Mouse (Mus musculus) limb, embryonic 12.5 days (tissue): Measurements from ENCODE around the gene Pebp1. TPM values are rescaled to one million over a fixed set of nuclear protein-coding genes. Genes with fewer than 3 reads are reported as not detected.
A peak's percentile ranks its signal among the peaks of the same experiment; 100 is the strongest.
"Not testable (repeated sequence)": the region's sequence is repeated elsewhere in the genome, so short reads cannot be mapped to it uniquely, and the experiment has no call there.

Source experiments
- ATAC-seq: fragments of 200-750 bp; cut with Nextera tagmentation; 2 replicates; pipeline ENCODE4 v1.8.0; 2017; ENCODE audit warnings: low read depth, moderate TSS enrichment; ENCODE audit not compliant: insufficient number of reproducible peaks, insufficient read depth, low FRiP score, low TSS enrichment
- H3K27ac ChIP-seq: fragments of 300-500 bp; sonication (generic); 2 replicates; pipeline ENCODE4 v1.5.1; 2016; ENCODE audit warnings: mild to moderate bottlenecking, moderate library complexity
- H3K27me3 ChIP-seq: fragments of 300-500 bp; sonication (generic); 2 replicates; pipeline ENCODE4 v1.6.1; 2016; ENCODE audit warnings: mild to moderate bottlenecking, moderate library complexity
- H3K36me3 ChIP-seq: fragments of 300-500 bp; sonication (generic); 2 replicates; pipeline ENCODE4 v1.6.1; 2016; ENCODE audit warnings: mild to moderate bottlenecking, moderate library complexity
- H3K4me1 ChIP-seq: fragments of 300-500 bp; sonication (generic); replicated peaks from 2 replicates; pipeline ENCODE4 v1.6.1; 2016
- H3K4me2 ChIP-seq: fragments of 300-500 bp; sonication (generic); 2 replicates; pipeline ENCODE4 v1.6.1; 2016; ENCODE audit warnings: mild to moderate bottlenecking, moderate library complexity
- H3K4me3 ChIP-seq: fragments of 300-500 bp; sonication (generic); replicated peaks from 2 replicates; pipeline ENCODE4 v1.5.1; 2016; ENCODE audit warnings: mild to moderate bottlenecking
- H3K9ac ChIP-seq: fragments of 300-500 bp; sonication (generic); replicated peaks from 2 replicates; pipeline ENCODE4 v1.6.1; 2016; ENCODE audit warnings: mild to moderate bottlenecking, moderate library complexity
- H3K9me3 ChIP-seq: fragments of 300-500 bp; sonication (generic); 2 replicates; pipeline ENCODE4 v1.6.1; 2016; ENCODE audit warnings: mild to moderate bottlenecking, moderate library complexity
- WGBS: fragments of 180-500 bp; shearing (Covaris S2); methylation state at CpG from one replicate; pipeline ENCODE4 v1.1.7; 2016; 5-methylcytosine and 5-hydroxymethylcytosine counted together
- polyA plus RNA-seq: library from polyadenylated mRNA; unstranded; fragments of >200 nt; fragmentation: Nextera tagmentation; extraction: Ambion mirVana; gene quantifications from 2 replicates; pipeline ENCODE4 v1.2.1, GENCODE M21; 2016

Pebp1 gene
- polyA plus RNA-seq, 1 experiment from 2014 or later = 770 TPM

DNA sequence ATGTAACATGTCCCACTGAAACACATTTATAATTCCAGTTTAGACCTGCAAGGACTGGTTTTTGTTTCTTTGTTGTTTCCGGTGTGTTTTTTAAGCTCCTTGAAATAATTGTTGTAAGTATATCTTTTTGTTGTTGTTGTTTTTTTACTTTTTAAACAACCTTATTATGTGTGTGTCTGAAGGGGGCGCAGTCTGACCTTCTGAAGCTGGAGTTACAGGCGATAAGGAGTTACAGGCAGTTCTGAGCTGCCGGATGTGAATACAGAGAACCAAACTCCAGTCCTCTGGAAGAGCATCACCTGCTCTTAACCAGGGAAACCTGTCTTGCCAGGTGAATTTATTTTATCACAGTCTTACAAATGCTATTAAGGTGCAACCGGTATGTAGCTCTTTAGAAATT is 18.3 kb upstream of the Pebp1 start:
- peaks cover 3% of the 10 kb centered on the region; the same call in 1 of the 2 replicates for H3K9me3 ChIP-seq
- no peak overlapping the region for H3K9ac ChIP-seq
- ATAC-seq = no peak
- H3K36me3 ChIP-seq = no peaks in the 10 kb centered on the region
- H3K27ac ChIP-seq = no peak overlapping the region
- H3K27me3 ChIP-seq = no peaks in the 10 kb centered on the region
- no peak overlapping the region for H3K4me2 ChIP-seq
- H3K4me1 ChIP-seq = no peaks in the 10 kb centered on the region
- WGBS = 92% methylated on average over 5 of the region's 5 CpGs
- no peak overlapping the region for H3K4me3 ChIP-seq

DNA sequence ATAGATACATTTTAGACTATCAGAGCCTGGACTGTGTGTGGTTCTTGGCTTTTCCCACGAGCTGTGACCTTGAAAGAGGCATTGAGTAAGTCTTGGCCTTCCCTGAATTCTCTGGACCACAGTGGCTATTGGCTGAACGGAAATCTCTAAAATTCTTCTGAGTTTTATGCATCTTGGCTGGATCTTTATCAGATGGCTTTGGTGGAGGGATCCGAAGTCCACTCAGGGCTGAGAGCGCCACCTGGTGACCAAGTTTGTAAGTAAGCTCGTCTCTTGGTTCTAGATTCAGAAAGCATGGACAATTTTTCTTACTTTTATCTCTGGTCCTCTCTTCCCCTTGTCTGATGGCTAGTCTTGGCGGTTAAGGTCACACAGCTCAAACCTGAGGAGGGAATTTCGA is 17.5 kb upstream of the Pebp1 start:
- no peak overlapping the region for H3K9ac ChIP-seq
- no peaks in the 10 kb centered on the region for H3K36me3 ChIP-seq
- H3K4me3 ChIP-seq = no peak overlapping the region
- no peak overlapping the region for H3K27ac ChIP-seq
- H3K27me3 ChIP-seq = no peaks in the 10 kb centered on the region
- ATAC-seq = no peak
- no peaks in the 10 kb centered on the region for H3K4me1 ChIP-seq
- peaks cover 3% of the 10 kb centered on the region; the same call in 1 of the 2 replicates for H3K9me3 ChIP-seq
- no peak overlapping the region for H3K4me2 ChIP-seq
- 79% methylated on average over 7 of the region's 7 CpGs for WGBS

DNA sequence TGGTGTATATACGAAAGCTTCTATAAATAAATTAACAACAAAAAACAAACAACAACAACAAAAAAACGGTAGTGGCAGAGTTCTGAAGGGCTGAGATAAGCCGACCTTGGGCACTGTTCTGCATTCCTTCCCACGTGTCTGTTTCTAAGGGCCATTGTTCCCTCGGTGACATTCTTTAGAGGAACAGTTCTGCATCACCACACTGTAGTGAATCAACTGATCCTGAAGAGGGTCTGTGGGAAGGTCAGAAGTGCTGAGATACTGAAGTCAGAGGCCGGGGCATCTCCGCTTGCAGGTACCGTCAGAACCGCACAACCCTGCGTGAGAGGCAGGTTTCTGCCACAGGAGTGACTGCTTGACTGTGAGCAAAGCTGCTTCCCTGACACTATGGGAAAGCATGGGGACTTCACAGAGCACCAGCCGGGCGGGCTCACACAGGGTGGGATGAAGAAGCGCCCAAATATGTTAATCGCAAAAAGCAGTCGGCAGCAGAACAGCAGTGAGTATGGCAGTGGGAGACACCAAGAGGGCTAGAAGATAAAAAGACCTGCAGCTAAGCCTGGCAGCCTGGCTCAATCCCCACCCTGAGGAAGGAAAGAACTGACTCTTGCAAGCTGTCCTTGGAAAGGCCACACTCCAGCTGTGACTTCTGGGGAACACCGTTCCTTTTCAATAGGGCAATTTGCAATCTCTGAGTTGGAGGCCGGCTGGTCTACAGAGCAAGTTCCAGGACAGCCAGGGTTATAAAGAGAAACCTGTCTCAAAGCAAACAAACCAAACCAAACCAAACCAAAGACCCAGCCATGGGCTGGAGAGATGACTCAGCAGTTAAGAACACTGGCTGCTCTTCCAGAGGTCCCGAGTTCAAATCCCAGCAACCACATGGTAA is 16.5 kb upstream of the Pebp1 start:
- 69% methylated on average over 18 of the region's 18 CpGs for WGBS
- no peak overlapping the region for H3K4me2 ChIP-seq

DNA sequence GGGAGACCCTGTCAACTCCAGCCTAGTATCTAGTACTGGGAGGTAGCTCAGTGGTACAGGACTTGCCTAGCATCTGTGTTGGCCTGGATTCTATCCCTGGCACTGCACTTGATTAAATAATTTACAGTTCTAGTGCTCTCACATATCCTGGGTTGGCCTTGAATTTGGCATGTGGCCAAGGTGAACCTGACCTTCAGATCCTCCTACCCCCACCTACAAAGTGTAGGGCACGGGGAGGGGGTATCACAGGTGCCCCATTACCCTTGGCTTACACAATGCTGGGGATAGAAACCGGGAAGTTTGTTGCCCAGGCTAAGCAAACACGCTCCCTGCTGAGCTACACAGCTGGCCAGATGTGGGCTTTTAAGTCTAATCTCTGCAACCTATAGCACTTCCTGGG is 15.5 kb upstream of the Pebp1 start:
- no peaks in the 10 kb centered on the region for H3K36me3 ChIP-seq
- no peaks in the 10 kb centered on the region for H3K4me1 ChIP-seq
- no peak overlapping the region for H3K4me2 ChIP-seq
- no peak overlapping the region for H3K9ac ChIP-seq
- H3K9me3 ChIP-seq = no peaks in the 10 kb centered on the region; the same call in 1 of the 2 replicates
- ATAC-seq = peak; percentile 15; the same call in 1 of the 2 replicates
- H3K27ac ChIP-seq = no peak overlapping the region
- no peaks in the 10 kb centered on the region for H3K27me3 ChIP-seq
- WGBS = 69% methylated on average over 3 of the region's 3 CpGs
- no peak overlapping the region for H3K4me3 ChIP-seq

More for the DNA sequence above, 16.5 kb upstream of the Pebp1 start:
- Histone ChIP-seq H3K27ac (no peak overlapping the region), H3K36me3 (no peaks in the 10 kb centered on the region), H3K4me3 (no peak overlapping the region), H3K27me3 (no peaks in the 10 kb centered on the region), H3K9me3 (peaks cover 3% of the 10 kb centered on the region; the same call in 1 of the 2 replicates), H3K4me1 (no peaks in the 10 kb centered on the region), H3K9ac (no peak overlapping the region)
- ATAC-seq = no peak

DNA sequence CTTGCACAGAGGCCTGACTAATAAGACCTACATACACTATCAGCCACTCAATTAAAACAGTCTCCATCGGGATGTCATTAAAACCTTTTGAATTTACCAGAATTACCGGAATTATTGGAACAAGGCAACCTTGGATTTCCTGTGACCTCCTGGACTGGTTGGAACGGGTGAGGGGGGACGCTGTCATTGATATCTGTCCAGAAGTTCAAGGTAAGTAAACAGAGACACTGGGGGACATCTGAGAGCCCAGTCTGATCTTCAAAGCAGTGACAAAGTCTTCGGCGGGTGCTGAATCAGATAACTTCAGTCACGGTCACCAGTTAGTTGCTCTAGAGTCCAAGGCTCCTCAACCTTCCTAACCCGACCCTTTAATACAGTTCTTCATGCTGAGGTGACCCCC is 7.6 kb upstream of the Pebp1 start:
- Histone ChIP-seq H3K9me3 (peaks cover 2% of the 10 kb centered on the region; the same call in 1 of the 2 replicates), H3K4me3 (no peak overlapping the region), H3K36me3 (no peaks in the 10 kb centered on the region), H3K4me1 (no peaks in the 10 kb centered on the region), H3K4me2 (no peak overlapping the region), H3K27me3 (no peaks in the 10 kb centered on the region), H3K27ac (no peak overlapping the region), H3K9ac (no peak overlapping the region)
- ATAC-seq = no peak
- WGBS = 94% methylated on average over 8 of the region's 8 CpGs

DNA sequence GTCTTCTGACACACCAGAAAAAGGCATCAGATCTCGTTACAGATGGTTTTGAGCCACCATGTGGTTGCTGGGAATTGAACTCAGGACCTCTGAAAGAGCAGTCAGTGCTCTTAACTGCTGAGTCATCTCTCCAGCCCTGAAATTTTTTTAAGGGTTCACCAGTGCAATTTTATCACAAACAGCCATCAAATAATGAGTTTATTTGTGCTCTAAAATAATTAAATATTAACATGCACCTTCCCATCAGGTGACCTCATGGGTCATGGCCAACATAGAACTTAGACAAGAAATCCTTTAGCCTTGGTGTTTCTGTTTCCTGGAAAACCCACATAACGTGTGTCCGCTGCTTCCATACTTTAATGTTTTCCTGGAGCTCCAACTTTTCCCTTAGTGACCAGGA is 6.4 kb upstream of the Pebp1 start:
- not testable (repeated sequence) for H3K4me2 ChIP-seq, H3K4me1 ChIP-seq, ATAC-seq, H3K9ac ChIP-seq, H3K9me3 ChIP-seq, H3K27me3 ChIP-seq, H3K4me3 ChIP-seq, H3K27ac ChIP-seq, H3K36me3 ChIP-seq
- WGBS = 86% methylated on average over 3 of the region's 3 CpGs

DNA sequence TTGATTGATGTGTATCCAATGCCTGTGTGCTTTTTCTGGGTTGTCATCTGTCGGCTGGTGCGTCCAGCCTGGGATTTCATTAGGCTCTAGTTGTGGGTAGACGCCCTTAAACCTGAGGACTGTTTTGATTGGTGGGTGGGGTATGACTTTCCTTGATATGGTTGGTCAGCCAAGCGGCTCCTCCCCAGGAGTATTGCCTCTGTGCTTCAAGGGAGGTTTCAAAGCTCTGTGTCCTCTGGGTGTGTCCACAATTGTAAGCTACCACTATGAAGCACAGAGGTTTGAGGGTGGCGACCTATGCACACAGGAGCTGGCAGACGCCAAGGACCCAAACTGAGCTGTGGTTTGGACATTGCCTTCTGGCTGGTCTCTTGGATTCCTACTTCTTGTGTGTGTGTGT is 5.1 kb upstream of the Pebp1 start:
- ATAC-seq = no peak
- WGBS = 76% methylated on average over 6 of the region's 6 CpGs
- Histone ChIP-seq H3K9me3 (peaks cover 3% of the 10 kb centered on the region; the same call in 1 of the 2 replicates), H3K27me3 (no peaks in the 10 kb centered on the region), H3K9ac (no peak overlapping the region), H3K27ac (no peak overlapping the region), H3K4me2 (no peak overlapping the region), H3K36me3 (no peaks in the 10 kb centered on the region), H3K4me1 (peaks cover 7% of the 10 kb centered on the region; the same call in 1 of the 2 replicates), H3K4me3 (no peak overlapping the region)

DNA sequence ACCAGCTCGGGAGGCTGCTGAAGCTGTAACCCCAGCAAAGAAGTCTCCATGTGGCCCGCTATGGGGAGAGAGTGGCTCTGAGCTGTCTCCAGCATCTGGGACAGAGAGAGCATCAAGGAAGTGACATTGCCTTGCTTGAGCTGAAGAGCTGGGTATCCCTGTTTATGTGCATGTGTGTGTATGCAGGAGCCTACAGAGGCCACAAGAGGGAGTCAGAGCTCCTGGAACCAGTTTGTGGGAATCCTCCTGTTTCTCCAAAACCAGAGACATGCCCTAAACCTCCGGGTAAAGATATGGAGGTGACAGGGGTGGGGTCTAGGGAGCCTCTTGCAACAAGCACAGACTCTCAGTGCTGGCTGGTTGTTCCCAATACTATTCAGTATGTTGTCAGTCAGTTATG is 3.9 kb upstream of the Pebp1 start:
- H3K27me3 ChIP-seq = no peaks in the 10 kb centered on the region
- no peak overlapping the region for H3K4me2 ChIP-seq
- no peaks in the 10 kb centered on the region for H3K36me3 ChIP-seq
- peaks cover 3% of the 10 kb centered on the region; the same call in 1 of the 2 replicates for H3K9me3 ChIP-seq
- no peak overlapping the region for H3K4me3 ChIP-seq
- WGBS = 89% methylated on average over 3 of the region's 3 CpGs
- H3K9ac ChIP-seq = no peak overlapping the region
- no peak overlapping the region for H3K27ac ChIP-seq
- ATAC-seq = no peak
- peaks cover 11% of the 10 kb centered on the region for H3K4me1 ChIP-seq

DNA sequence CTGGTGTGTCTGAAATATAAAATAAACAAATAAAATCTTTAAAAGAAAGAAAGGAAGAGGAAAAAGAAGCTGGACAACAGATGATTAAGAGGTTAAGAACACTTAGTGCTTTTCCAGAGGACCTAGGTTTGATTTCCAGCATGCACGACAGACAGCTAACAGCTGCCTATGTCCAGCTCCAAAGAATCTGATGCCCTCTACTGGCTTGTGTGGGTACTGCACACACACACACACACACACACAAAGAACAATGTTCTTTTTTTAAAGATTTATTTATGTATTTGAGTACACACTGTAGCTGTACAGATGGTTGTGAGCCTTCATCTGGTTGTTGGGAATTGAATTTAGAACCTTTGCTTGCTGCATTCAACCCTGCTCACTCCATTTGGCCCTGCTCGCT is 2.7 kb upstream of the Pebp1 start:
- H3K9me3 ChIP-seq = peaks cover 3% of the 10 kb centered on the region; the same call in 1 of the 2 replicates
- no peak overlapping the region for H3K27ac ChIP-seq
- peaks cover 24% of the 10 kb centered on the region for H3K4me1 ChIP-seq
- H3K4me3 ChIP-seq = no peak overlapping the region
- WGBS = 92% methylated on average over 2 of the region's 2 CpGs
- ATAC-seq = no peak
- H3K36me3 ChIP-seq = peaks cover 9% of the 10 kb centered on the region
- no peaks in the 10 kb centered on the region for H3K27me3 ChIP-seq
- H3K9ac ChIP-seq = no peak overlapping the region
- no peak overlapping the region for H3K4me2 ChIP-seq

DNA sequence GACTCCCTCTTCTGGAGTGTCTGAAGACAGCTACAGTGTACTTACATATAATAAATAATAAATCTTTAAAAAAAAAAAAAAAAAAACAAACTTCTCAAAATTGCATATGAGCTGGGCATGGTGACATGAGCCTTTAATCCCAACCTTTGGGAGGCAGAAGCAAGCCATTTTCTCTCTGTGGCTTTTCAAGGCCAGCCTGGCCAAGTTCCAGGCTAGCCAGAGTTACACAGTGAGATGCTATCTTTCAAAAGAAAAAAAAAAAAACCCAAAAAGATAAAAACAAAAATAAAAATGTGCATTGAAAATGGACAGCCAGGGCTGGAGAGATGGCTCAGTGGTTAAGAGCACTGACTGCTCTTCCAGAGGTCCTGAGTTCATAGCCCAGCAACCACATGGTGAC is 2.2 kb upstream of the Pebp1 start:
- no peak for ATAC-seq
- no peak overlapping the region for H3K9ac ChIP-seq
- H3K4me1 ChIP-seq = peaks cover 28% of the 10 kb centered on the region
- no peaks in the 10 kb centered on the region for H3K27me3 ChIP-seq
- no peak overlapping the region for H3K4me3 ChIP-seq
- H3K27ac ChIP-seq = no peak overlapping the region
- H3K4me2 ChIP-seq = no peak overlapping the region
- H3K9me3 ChIP-seq = peaks cover 3% of the 10 kb centered on the region; the same call in 1 of the 2 replicates
- peaks cover 14% of the 10 kb centered on the region for H3K36me3 ChIP-seq

DNA sequence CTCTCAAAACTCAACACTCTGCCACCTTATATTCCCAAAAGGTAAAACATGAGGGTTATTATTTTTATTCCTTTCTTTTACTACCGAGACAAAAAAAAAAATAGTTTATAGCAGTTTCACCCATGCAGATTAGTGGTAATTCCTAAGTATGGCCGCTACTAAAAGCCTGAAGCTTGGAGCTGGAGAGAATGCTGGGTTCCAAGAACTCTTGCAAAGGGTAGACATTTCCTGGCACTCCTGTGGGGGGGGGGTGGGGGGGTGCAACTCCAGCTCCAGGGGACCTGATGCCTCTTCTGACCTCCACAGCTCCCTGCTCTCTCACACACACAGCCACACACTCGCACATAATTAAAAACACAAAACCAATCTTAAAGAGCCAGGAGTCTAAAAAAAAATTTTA is 1.1 kb downstream of the Pebp1 start:
- Histone ChIP-seq H3K4me1 (peaks cover 33% of the 10 kb centered on the region), H3K9ac (peak overlapping the region; percentile 88), H3K36me3 (peaks cover 43% of the 10 kb centered on the region), H3K4me3 (peak overlapping the region; percentile 73), H3K9me3 (peaks cover 3% of the 10 kb centered on the region; the same call in 1 of the 2 replicates), H3K27ac (peak overlapping the region; percentile 80; the same call in 1 of the 2 replicates), H3K27me3 (no peaks in the 10 kb centered on the region), H3K4me2 (peak overlapping the region; percentile 70)
- ATAC-seq = no peak
- 47% methylated on average over 3 of the region's 3 CpGs for WGBS
